Mouse (Mus musculus) liver, embryonic 14.5 days (tissue): ENCODE results near the gene Cmtm2b. TPM values are rescaled to one million over a fixed set of nuclear protein-coding genes. Genes with fewer than 3 reads are reported as not detected.

Experiments
- ATAC-seq: fragments of 200-750 bp; cut with Nextera tagmentation; 2 replicates; pipeline ENCODE4 v1.8.0; 2017; ENCODE audit warnings: moderate number of reproducible peaks, mild to moderate bottlenecking, moderate library complexity; ENCODE audit not compliant: insufficient read depth
- DNase-seq, 3 experiments: peaks; one replicate each; pipeline ENCODE4 v3.0.0-alpha.2; 2012 to 2013; ENCODE audit warnings: low read depth in 3 of 3, low spot score in 3 of 3
- H3K27ac ChIP-seq: fragments of 300-500 bp; sonication (generic); 2 replicates; pipeline ENCODE4 v1.5.1; 2014; ENCODE audit warnings: moderate library complexity, mild to moderate bottlenecking, control low read depth, inconsistent platforms
- H3K27me3 ChIP-seq: fragments of 300-500 bp; sonication (generic); 2 replicates; pipeline ENCODE4 v1.6.1; 2014; ENCODE audit warnings: mild to moderate bottlenecking, low read length, moderate library complexity; ENCODE audit not compliant: control insufficient read depth, insufficient read depth
- H3K36me3 ChIP-seq: fragments of 300-500 bp; sonication (generic); replicated peaks from 2 replicates; pipeline ENCODE4 v1.6.1; 2014; ENCODE audit warnings: low read depth; ENCODE audit not compliant: control insufficient read depth, insufficient read depth
- H3K4me1 ChIP-seq, 2 experiments: fragments of 200-500 bp in 1 of 2; fragments of 300-500 bp in 1 of 2; sonication (generic) in 1 of 2; replicated peaks; 2 replicates each; pipeline ENCODE4 v1.6.1; 2012 to 2014; ENCODE audit warnings: antibody characterized with exemption in 1 of 2, inconsistent platforms in 1 of 2, low read length in 1 of 2; ENCODE audit not compliant: control insufficient read depth in 2 of 2, insufficient read depth in 2 of 2
- H3K4me2 ChIP-seq: fragments of 300-500 bp; sonication (generic); 2 replicates; pipeline ENCODE4 v1.6.1; 2014; ENCODE audit warnings: low read depth, mild to moderate bottlenecking, control low read depth, moderate library complexity
- H3K4me3 ChIP-seq, 2 experiments: fragments of 200-500 bp in 1 of 2; fragments of 300-500 bp in 1 of 2; sonication (generic) in 1 of 2; 2 replicates each; pipeline ENCODE4 v1.5.1; 2012 to 2014; ENCODE audit warnings: low read depth in 2 of 2, low read length in 2 of 2, mild to moderate bottlenecking in 2 of 2, control low read depth in 1 of 2, inconsistent platforms in 1 of 2, moderate library complexity in 1 of 2; ENCODE audit not compliant: insufficient read depth in 1 of 2
- H3K9ac ChIP-seq: fragments of 300-500 bp; sonication (generic); replicated peaks from 2 replicates; pipeline ENCODE4 v1.6.1; 2014; ENCODE audit warnings: mild to moderate bottlenecking, control low read depth, moderate library complexity
- H3K9me3 ChIP-seq: fragments of 300-500 bp; sonication (generic); 2 replicates; pipeline ENCODE4 v1.6.1; 2016; ENCODE audit warnings: low read length, mixed read lengths; ENCODE audit not compliant: control insufficient read depth
- CTCF ChIP-seq: IDR thresholded peaks from 2 replicates; pipeline ENCODE4 v1.5.1; 2016; ENCODE audit warnings: antibody characterized with exemption, low read depth, control low read depth
- EP300 ChIP-seq: IDR thresholded peaks from 2 replicates; pipeline ENCODE4 v1.6.1; 2016; ENCODE audit warnings: antibody characterized with exemption, low read depth
- WGBS: fragments of 180-500 bp; shearing (Covaris S2); extraction: QIAGEN DNeasy Blood & Tissue Kit; methylation state at CpG from one replicate; pipeline ENCODE4 v1.1.7; 2014; ENCODE audit not compliant: insufficient replicate concordance; 5-methylcytosine and 5-hydroxymethylcytosine counted together
- polyA plus RNA-seq, 2 experiments: library from polyadenylated mRNA; depleted of rRNA in 1 of 2; stranded (reverse) in 1 of 2; unstranded in 1 of 2; fragments of >200 nt; fragmentation: Nextera tagmentation in 1 of 2; extraction: Ambion mirVana in 1 of 2; gene quantifications; 2 replicates each; pipeline versions ENCODE4 v1.2.1 to v1.2.3; 2012 to 2014

Gene Cmtm2b
- polyA plus RNA-seq, 2 experiments, result not detected

DNA sequence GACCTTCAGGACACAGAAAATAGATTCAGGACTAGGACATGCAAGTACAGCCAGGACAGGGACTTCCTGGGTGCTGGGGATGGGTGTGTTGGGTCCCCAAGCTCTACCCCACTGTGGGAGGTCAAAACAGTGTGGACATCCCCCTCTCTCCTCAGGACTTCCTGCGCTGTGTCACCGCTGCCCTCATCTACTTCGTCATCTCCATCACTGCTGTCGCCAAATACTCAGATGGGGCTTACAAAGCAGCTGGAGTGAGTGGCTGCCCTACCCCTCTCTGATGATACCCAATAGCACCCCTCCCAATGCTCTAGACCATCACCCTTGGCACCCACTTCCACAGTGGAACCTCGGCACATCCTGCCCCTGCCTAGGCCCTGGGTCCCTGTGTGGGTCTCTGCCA lies 22.6 kb downstream of the Cmtm2b start:
- TF ChIP-seq CTCF (no peak), EP300 (no peak)
- ATAC-seq (no peak), DNase-seq (no peak)
- H3K4me3 ChIP-seq, result no peak overlapping the region
- 65% methylated on average over 5 of the region's 5 CpGs for WGBS
- peaks cover 2% of the 10 kb centered on the region; the same call in 1 of the 2 replicates for H3K27me3 ChIP-seq
- no peaks in the 10 kb centered on the region for H3K9me3 ChIP-seq
- no peak overlapping the region for H3K4me2 ChIP-seq
- no peaks in the 10 kb centered on the region; the same call in 1 of the 2 replicates for H3K36me3 ChIP-seq
- no peak overlapping the region for H3K9ac ChIP-seq
- H3K4me1 ChIP-seq, result peaks cover 0 to 2% of the 10 kb centered on the region in 2 experiments; a peak in 1 of 4 replicates
- no peak overlapping the region for H3K27ac ChIP-seq

DNA sequence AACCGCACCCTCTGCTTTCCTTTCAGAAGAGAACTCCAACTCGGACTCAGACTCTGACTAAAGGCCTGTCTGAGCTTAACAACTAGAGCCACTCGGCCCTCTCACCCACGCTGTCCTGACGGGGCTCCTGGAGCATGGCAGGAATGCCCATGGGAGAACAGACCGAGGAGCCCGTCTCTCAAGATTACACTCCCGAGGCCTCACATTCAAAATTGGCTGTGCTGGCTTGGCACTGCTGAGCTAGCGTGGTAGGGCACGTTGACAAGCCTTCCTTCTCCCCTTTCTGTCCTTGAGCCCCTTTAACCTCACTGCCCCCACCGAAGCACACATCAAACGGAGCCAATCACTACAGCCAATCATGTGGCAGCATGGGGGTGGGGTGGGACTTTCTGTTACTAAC lies 24.7 kb downstream of the Cmtm2b start:
- no peak overlapping the region for H3K27ac ChIP-seq
- no peaks in the 10 kb centered on the region; a peak in 1 of 4 replicates for H3K4me1 ChIP-seq
- ATAC-seq (no peak), DNase-seq (no peak)
- no peak overlapping the region for H3K9ac ChIP-seq
- no peaks in the 10 kb centered on the region; the same call in 1 of the 2 replicates for H3K36me3 ChIP-seq
- TF ChIP-seq EP300, result no peak
- H3K4me3 ChIP-seq, result no peak overlapping the region
- no peak overlapping the region for H3K4me2 ChIP-seq
- 62% methylated on average over 12 of the region's 12 CpGs for WGBS
- no peaks in the 10 kb centered on the region for H3K27me3 ChIP-seq
- no peaks in the 10 kb centered on the region for H3K9me3 ChIP-seq

DNA sequence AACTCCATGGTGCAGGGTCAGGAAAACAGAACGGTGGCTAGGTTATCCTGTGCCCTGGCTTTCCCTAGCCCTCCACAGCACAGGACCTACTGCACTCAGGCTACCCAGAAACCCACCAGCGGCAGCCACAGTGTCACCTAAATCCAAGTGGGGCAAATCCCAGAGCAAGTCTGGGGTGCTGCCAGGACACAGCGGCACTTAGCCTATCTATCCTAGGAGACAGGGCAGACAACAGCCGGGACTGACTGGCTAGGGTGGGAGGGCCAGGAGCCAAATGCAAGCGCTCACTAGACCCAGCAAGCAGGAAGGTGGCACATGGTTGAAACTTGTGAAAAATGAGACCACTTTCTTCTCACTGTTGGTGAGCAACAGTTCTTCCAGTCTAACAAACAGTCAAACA lies 26.9 kb downstream of the Cmtm2b start:
- 71% methylated on average over 5 of the region's 5 CpGs for WGBS
- H3K36me3 ChIP-seq, result no peaks in the 10 kb centered on the region; the same call in 1 of the 2 replicates
- H3K4me3 ChIP-seq, result no peak overlapping the region
- no peaks in the 10 kb centered on the region for H3K27me3 ChIP-seq
- TF ChIP-seq EP300, result no peak
- TF ChIP-seq CTCF, result no peak
- ATAC-seq (no peak), DNase-seq (no peak)
- H3K4me2 ChIP-seq, result no peak overlapping the region
- no peaks in the 10 kb centered on the region; a peak in 1 of 4 replicates for H3K4me1 ChIP-seq
- no peak overlapping the region for H3K9ac ChIP-seq
- H3K27ac ChIP-seq, result no peak overlapping the region
- H3K9me3 ChIP-seq, result no peaks in the 10 kb centered on the region

DNA sequence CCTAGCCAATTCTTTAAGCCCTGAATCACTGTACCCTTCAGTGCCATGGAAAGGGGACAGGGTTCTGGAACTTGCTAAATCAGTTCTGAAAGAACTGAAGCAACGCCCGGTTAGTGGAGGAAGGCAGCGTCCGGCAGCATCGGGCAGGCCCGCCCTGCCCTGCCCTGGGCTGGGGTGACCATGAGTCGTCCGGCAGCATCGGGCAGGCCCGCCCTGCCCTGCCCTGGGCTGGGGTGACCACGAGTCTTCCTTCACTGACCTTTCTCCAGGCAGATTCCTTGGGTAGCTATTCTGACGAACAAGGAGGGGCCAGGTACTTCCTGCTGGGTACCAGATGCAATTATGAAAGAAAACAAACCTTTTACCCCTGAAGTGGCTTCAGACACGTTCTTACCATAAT lies 28.0 kb downstream of the Cmtm2b start:
- WGBS, result 71% methylated on average over 13 of the region's 13 CpGs
- H3K36me3 ChIP-seq, result no peaks in the 10 kb centered on the region; the same call in 1 of the 2 replicates
- no peaks in the 10 kb centered on the region for H3K27me3 ChIP-seq
- no peak overlapping the region for H3K4me2 ChIP-seq
- no peak for DNase-seq
- H3K9ac ChIP-seq, result no peak overlapping the region
- no peak for TF ChIP-seq EP300
- TF ChIP-seq CTCF, result no peak
- no peak overlapping the region for H3K27ac ChIP-seq
- no peak for ATAC-seq
- no peaks in the 10 kb centered on the region; a peak in 1 of 4 replicates for H3K4me1 ChIP-seq
- no peaks in the 10 kb centered on the region for H3K9me3 ChIP-seq
- H3K4me3 ChIP-seq, result no peak overlapping the region

DNA sequence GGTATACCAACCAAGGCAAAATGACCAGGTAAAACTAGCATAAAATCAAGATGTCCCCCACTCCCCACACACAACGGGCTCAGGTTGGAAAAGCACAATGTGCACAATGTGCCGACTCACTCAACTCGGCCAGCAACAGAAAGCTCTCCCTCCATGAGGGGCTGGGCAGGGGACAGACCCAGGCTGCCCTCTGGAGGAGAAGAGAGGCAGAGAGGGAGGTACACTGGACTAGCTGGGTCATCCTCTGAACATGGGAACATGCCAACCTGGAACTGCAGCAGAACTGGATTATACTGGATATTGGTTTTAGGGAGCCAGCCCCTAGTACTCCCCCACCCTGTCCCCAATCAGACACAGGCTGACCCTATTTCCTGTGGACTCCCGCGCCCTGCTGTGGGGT lies 31.2 kb downstream of the Cmtm2b start:
- no peaks in the 10 kb centered on the region for H3K36me3 ChIP-seq
- WGBS, result 45% methylated on average over 5 of the region's 5 CpGs
- ATAC-seq (no peak), DNase-seq (no peak)
- no peak overlapping the region for H3K9ac ChIP-seq
- H3K9me3 ChIP-seq, result no peaks in the 10 kb centered on the region
- no peaks in the 10 kb centered on the region for H3K4me1 ChIP-seq
- H3K4me3 ChIP-seq, result no peak overlapping the region
- TF ChIP-seq CTCF (peak; percentile 42), EP300 (no peak)
- no peak overlapping the region for H3K4me2 ChIP-seq
- no peaks in the 10 kb centered on the region for H3K27me3 ChIP-seq
- no peak overlapping the region for H3K27ac ChIP-seq
